Mouse (Mus musculus) ES-E14 (cell line): ENCODE results near the gene Tsc22d3. TPM values are rescaled to one million over a fixed set of nuclear protein-coding genes. Genes with fewer than 3 reads are reported as not detected.

ENCODE experiments used
- DNase-seq: peaks from one replicate; pipeline ENCODE4 v3.0.0-alpha.2; 2013; ENCODE audit warnings: low read depth, low spot score
- H3K27ac ChIP-seq: 2 replicates; pipeline ENCODE4 v1.5.1; 2012; ENCODE audit warnings: low read depth, mild to moderate bottlenecking, low read length, moderate library complexity, mixed read lengths; ENCODE audit not compliant: poor library complexity, insufficient read depth, severe bottlenecking
- H3K36me3 ChIP-seq: 2 replicates; pipeline ENCODE4 v1.6.1; 2012; ENCODE audit warnings: mild to moderate bottlenecking, low read length, moderate library complexity, mixed read lengths; ENCODE audit not compliant: control insufficient read depth, poor library complexity, insufficient read depth, severe bottlenecking
- H3K4me1 ChIP-seq, 2 experiments: fragments of 150-350 bp in 1 of 2; sonication (generic) in 1 of 2; 2 replicates each; pipeline ENCODE4 v1.6.1; 2012; ENCODE audit warnings: low read length in 2 of 2, mild to moderate bottlenecking in 1 of 2, mixed read lengths in 1 of 2; ENCODE audit not compliant: control insufficient read depth in 2 of 2, insufficient read depth in 2 of 2, poor library complexity in 1 of 2
- H3K4me3 ChIP-seq, 2 experiments: fragments of 150-350 bp in 1 of 2; sonication (generic) in 1 of 2; 2 replicates each; pipeline ENCODE4 v1.5.1; 2012; ENCODE audit warnings: low read length in 2 of 2, low read depth in 1 of 2, mild to moderate bottlenecking in 1 of 2, mixed read lengths in 1 of 2; ENCODE audit not compliant: insufficient read depth in 1 of 2, poor library complexity in 1 of 2, severe bottlenecking in 1 of 2
- H3K9ac ChIP-seq: 2 replicates; pipeline ENCODE4 v1.6.1; 2012; ENCODE audit warnings: low read depth, mild to moderate bottlenecking, low read length, mixed read lengths; ENCODE audit not compliant: poor library complexity, insufficient read depth, severe bottlenecking
- H3K9me3 ChIP-seq: fragments of 150-350 bp; sonication (generic); 2 replicates; pipeline ENCODE4 v1.6.1; 2012; ENCODE audit warnings: low read depth, mild to moderate bottlenecking, low read length; ENCODE audit not compliant: control insufficient read depth, insufficient read depth
- CHD2 ChIP-seq: IDR thresholded peaks from 2 replicates; pipeline ENCODE4 v1.6.1; 2014; ENCODE audit warnings: mild to moderate bottlenecking, low read depth, low read length, inconsistent platforms
- HCFC1 ChIP-seq: IDR thresholded peaks from 2 replicates; pipeline ENCODE4 v1.6.1; 2012; ENCODE audit warnings: low read length, inconsistent platforms, borderline replicate concordance; ENCODE audit not compliant: insufficient read depth
- MAFK ChIP-seq: IDR thresholded peaks from 2 replicates; pipeline ENCODE4 v1.6.1; 2014; ENCODE audit warnings: mild to moderate bottlenecking, low read depth, low read length, inconsistent platforms; ENCODE audit not compliant: insufficient read depth
- ZC3H11A ChIP-seq: IDR thresholded peaks from 2 replicates; pipeline ENCODE4 v1.6.1; 2012; ENCODE audit warnings: low read depth, mild to moderate bottlenecking, inconsistent platforms, low read length, borderline replicate concordance
- ZNF384 ChIP-seq: IDR thresholded peaks from 2 replicates; pipeline ENCODE4 v1.6.1; 2012; ENCODE audit warnings: low read depth, low read length, inconsistent platforms
- in situ Hi-C, 2 experiments: fragments of 600-800 bp; cut with MboI; formaldehyde crosslinking; loops; one replicate each; pipeline ENCODE4 v1.15.1; 2025; ENCODE audit warnings: low sequenced_read_pairs in 2 of 2, inconsistent platforms in 1 of 2; ENCODE audit not compliant: unreplicated experiment in 2 of 2
- total RNA-seq: library from RNA; depleted of rRNA; stranded (reverse); fragments of 300-350 nt; gene quantifications from 2 replicates; pipeline ENCODE4 v1.2.3, GENCODE M21; 2012

Tsc22d3 gene
- total RNA-seq, 1 experiment, result 3.5 TPM

DNA sequence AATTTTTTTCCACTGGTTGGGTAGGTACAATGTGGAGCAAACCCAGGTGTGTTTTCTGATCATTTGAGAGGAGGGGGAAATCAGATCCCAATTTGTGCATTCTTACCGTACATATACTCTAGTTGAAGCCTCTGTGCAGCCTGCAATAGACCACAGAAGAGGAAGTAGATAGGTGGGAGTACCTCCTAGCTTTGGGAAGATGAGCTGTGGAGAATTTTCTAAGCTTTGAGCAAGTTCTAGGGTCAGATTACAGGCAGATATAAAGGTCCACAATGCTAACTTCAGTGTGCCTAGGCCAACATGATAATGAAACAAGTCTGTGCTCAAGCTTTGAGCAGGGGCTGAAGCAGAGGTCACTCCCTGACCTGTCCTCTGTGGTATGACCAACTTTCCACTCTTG is 30.9 kb downstream of the Tsc22d3 start:
- no peak overlapping the region for H3K27ac ChIP-seq
- no peaks in the 10 kb centered on the region for H3K9me3 ChIP-seq
- H3K4me1 ChIP-seq, result no peaks in the 10 kb centered on the region
- in situ Hi-C loops, result no loop called here
- no peaks in the 10 kb centered on the region for H3K36me3 ChIP-seq
- H3K4me3 ChIP-seq, result no peak overlapping the region
- TF ChIP-seq ZC3H11A (no peak), ZNF384 (no peak), MAFK (no peak), CHD2 (no peak), HCFC1 (no peak)
- H3K9ac ChIP-seq, result no peak overlapping the region
- no peak for DNase-seq

DNA sequence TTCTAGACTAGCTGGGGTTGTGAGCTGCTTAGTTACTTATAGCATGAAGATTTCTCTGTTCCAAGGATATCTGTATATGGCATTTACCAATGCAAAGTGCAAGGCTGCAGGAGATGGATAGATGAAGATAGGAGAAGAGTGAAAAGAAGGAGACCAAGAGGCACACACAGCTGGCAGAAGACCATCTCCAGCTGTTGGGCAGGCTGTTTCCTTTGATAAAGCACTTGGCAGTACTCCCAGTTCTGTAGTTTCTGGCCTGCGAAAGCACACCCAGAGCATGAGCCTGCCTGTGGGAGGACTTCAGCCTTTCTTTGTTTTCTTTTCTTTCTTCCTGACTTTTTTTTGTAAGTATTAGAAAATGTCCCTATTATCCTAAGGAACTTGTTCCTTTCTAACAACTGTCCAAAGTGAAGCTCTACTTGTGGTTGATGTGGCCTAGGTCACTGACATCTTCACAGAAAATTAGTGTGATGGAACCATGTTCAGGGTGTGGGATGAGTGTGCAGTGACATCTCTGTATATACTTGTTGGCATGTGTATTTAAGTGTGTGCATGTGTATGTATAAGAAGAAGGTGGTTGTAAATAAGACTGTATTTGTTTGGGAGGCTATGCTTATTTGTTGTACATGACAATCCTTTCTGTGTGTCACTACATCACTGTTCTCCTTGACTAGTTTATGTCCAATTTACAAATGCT is 32.6 kb downstream of the Tsc22d3 start:
- DNase-seq, result no peak
- in situ Hi-C loops, result no loop called here
- no peaks in the 10 kb centered on the region for H3K9me3 ChIP-seq
- H3K36me3 ChIP-seq, result no peaks in the 10 kb centered on the region
- no peak overlapping the region for H3K27ac ChIP-seq
- H3K9ac ChIP-seq, result no peak overlapping the region
- no peaks in the 10 kb centered on the region for H3K4me1 ChIP-seq
- TF ChIP-seq ZC3H11A, result no peak
- no peak for TF ChIP-seq ZNF384
- TF ChIP-seq CHD2, result no peak
- no peak for TF ChIP-seq MAFK
- no peak for TF ChIP-seq HCFC1
- H3K4me3 ChIP-seq, result no peak overlapping the region

DNA sequence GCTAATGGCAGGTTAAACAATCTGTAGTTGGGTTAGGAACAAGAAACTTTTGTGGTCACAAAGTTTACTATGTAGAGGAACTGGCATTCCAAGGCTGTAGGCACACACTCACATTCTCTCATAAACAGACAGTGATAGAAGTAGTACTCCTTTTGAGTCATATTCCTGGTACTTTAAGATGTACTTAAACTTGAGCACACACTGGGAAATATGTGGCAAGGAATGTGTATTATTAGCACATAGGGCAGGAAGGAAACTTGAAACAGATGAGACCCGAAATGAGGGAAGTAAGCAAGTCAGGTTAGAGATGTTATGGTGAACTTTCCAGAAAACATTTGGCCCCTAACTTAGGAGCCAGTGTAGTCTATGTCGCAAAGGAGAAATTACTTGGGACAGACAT is 34.7 kb downstream of the Tsc22d3 start:
- Histone ChIP-seq H3K9ac (no peak overlapping the region), H3K4me3 (no peak overlapping the region), H3K36me3 (no peaks in the 10 kb centered on the region), H3K9me3 (no peaks in the 10 kb centered on the region), H3K27ac (no peak overlapping the region), H3K4me1 (no peaks in the 10 kb centered on the region)
- TF ChIP-seq CHD2 (no peak), HCFC1 (no peak)
- DNase-seq, result no peak
- in situ Hi-C loops, result no loop called here

DNA sequence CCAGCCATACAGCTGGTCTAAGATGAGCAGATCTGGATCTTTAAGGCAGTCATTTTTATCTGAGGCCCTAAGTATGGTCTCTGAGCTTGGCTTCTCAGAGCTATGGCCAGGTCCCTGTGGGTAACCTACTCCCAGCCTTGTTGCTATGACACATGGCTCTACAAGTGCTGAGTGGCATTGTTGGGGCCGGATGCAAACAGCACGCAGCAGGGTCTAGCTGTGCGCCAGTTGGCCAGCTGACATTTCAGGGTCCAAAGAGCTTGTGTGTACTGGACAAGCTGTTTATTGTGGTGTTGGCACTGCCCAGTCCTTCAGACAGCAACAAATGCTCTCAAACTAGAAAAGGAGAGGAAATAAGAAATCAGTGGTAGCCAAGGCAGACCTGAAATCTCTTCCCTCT is 35.2 kb downstream of the Tsc22d3 start:
- H3K4me1 ChIP-seq, result no peaks in the 10 kb centered on the region
- H3K4me3 ChIP-seq, result no peak overlapping the region
- TF ChIP-seq CHD2, result no peak
- TF ChIP-seq ZNF384, result no peak
- no peak for TF ChIP-seq HCFC1
- no peak for TF ChIP-seq ZC3H11A
- TF ChIP-seq MAFK, result no peak
- no peaks in the 10 kb centered on the region for H3K36me3 ChIP-seq
- H3K9ac ChIP-seq, result no peak overlapping the region
- DNase-seq, result no peak
- in situ Hi-C loops, result no loop called here
- no peak overlapping the region for H3K27ac ChIP-seq
- H3K9me3 ChIP-seq, result no peaks in the 10 kb centered on the region

DNA sequence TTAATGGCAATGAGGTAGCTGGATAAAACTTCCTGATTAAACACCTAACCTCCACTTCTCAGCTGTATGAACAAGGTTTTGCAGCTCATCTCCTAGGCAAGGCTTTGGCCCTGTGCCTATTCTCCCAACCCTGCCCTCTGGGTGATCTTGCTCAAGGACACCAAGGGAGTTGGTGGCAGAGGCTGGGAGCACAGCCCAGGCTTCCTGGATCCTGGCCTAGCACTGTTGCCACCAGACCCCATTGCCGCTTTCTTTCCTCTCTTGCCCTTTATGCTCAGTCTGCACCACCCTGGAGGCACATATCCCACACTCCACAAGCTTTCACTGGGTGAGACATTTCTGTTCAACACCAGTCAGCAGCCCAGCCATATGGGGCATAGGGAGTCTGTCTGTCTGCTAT is 35.7 kb downstream of the Tsc22d3 start:
- no peak overlapping the region for H3K9ac ChIP-seq
- H3K36me3 ChIP-seq, result no peaks in the 10 kb centered on the region
- in situ Hi-C loops, result no loop called here
- H3K9me3 ChIP-seq, result no peaks in the 10 kb centered on the region
- H3K4me1 ChIP-seq, result no peaks in the 10 kb centered on the region
- no peak overlapping the region for H3K4me3 ChIP-seq
- DNase-seq, result no peak
- no peak overlapping the region for H3K27ac ChIP-seq
- TF ChIP-seq ZNF384, result no peak
- TF ChIP-seq MAFK, result no peak
- TF ChIP-seq ZC3H11A, result no peak
- no peak for TF ChIP-seq HCFC1
- TF ChIP-seq CHD2, result no peak
